ENCODE assay signal across 9 mouse cellular contexts in genomic region chr3:97654901-97655300, GRCm38 (mm10). TPM values are rescaled to one million over a fixed set of nuclear protein-coding genes. Genes with fewer than 3 reads are reported as not detected.
DNase-seq lines count a peak whose midpoint lies in the region; ATAC-seq and TF ChIP-seq lines count a peak whose summit lies in the region.
"Had no signal": no experiment of that assay in that cellular context is flagged by ENCODE, and none has a peak within 500 bp of the region (broad histone marks: within the 10 kb centered on the region; RNA-seq: fewer than 3 reads in every experiment).

No protein-coding gene starts in this region.

- peak; percentile 60 for DNase-seq in CD4-positive, CD25-positive, alpha-beta regulatory T cell, adult 2 months (ENCODE audit: low read depth, low spot score)
- DNase-seq in left cerebral cortex, adult 2 months (ENCODE audit: extremely low spot score in 1 of 2, low spot score in 2 of 2), result no peak
- no peak for DNase-seq in left cerebral cortex, adult 18-20 months (ENCODE audit: low spot score in 2 of 2)
- DNase-seq in c-Kit-positive CD71-positive TER-119-negative erythroid progenitor cells, embryonic 14.5 days (ENCODE audit: low read depth), result peak; percentile 11
- peak; percentile 46 for DNase-seq in stomach, postnatal 0 days (ENCODE audit: low spot score)
- DNase-seq in embryo, embryonic 11 days, result no peak
- no peak for DNase-seq in layer of hippocampus, postnatal 14 days (ENCODE audit: low spot score in 2 of 2)

- no peak for ATAC-seq in CD4-positive, CD25-positive, alpha-beta regulatory T cell, adult 4 months
- no peak for ATAC-seq in stomach, postnatal 0 days (ENCODE audit: low FRiP score, low TSS enrichment)

- H3K27me3 ChIP-seq in stomach, postnatal 0 days (ENCODE audit: control insufficient read depth, insufficient read depth, low read length), result no peaks in the 10 kb centered on the region
- H3K27me3 ChIP-seq: limb, embryonic 13.5 days had no signal

- H3K36me3 ChIP-seq in stomach, postnatal 0 days (ENCODE audit: control insufficient read depth, insufficient read depth, low read length), result no peaks in the 10 kb centered on the region
- H3K36me3 ChIP-seq: limb, embryonic 13.5 days had no signal

- H3K4me1 ChIP-seq in stomach, postnatal 0 days (replicated peaks; ENCODE audit: control insufficient read depth, insufficient read depth), result 0 out of 2 replicates have a peak, but pooled peaks cover 2% of the 10 kb centered on the region

- H3K9me3 ChIP-seq in stomach, postnatal 0 days (ENCODE audit: control insufficient read depth, low read length), result no peaks in the 10 kb centered on the region
- H3K9me3 ChIP-seq: limb, embryonic 13.5 days had no signal

- H3K4me3 ChIP-seq in left cerebral cortex, adult 2 months, result no peak overlapping the region
- no peak overlapping the region for H3K4me3 ChIP-seq in stomach, postnatal 0 days (ENCODE audit: low read depth, low read length)
- H3K4me3 ChIP-seq: limb, embryonic 13.5 days had no signal

- H3K4me2 ChIP-seq in stomach, postnatal 0 days (replicated peaks; ENCODE audit: low read depth), result no peak overlapping the region
- H3K4me2 ChIP-seq: limb, embryonic 13.5 days had no signal

- TF ChIP-seq CTCF in left cerebral cortex, adult 2 months (IDR thresholded peaks at IDR 0.05), result peak; percentile 46
- TF ChIP-seq CTCF in stomach, postnatal 0 days (IDR thresholded peaks at IDR 0.05; ENCODE audit: low read depth), result peak; percentile 69

- TF ChIP-seq EP300 in stomach, postnatal 0 days (optimal IDR thresholded peaks at IDR 0.05), result no peak

- no peak overlapping the region for H3K27ac ChIP-seq in left cerebral cortex, adult 2 months
- no peak overlapping the region for H3K27ac ChIP-seq in stomach, postnatal 0 days (replicated peaks)
- H3K27ac ChIP-seq: limb, embryonic 13.5 days had no signal

- no peak overlapping the region for H3K9ac ChIP-seq in stomach, postnatal 0 days (ENCODE audit: low read length)
- H3K9ac ChIP-seq: limb, embryonic 13.5 days had no signal

- WGBS in stomach, postnatal 0 days, result 85% methylated on average over 8 of the region's 8 CpGs

- intact Hi-C loops in left cerebral cortex, adult 2 months (cut with DNase I), result no loop called here

RNA-seq across cellular contexts. Expression of gene Prkab2, which starts 3.1 kb away (rescaled TPM):
- polyA plus RNA-seq in CD4-positive, CD25-positive, alpha-beta regulatory T cell, adult 4 months (2017; shearing (Covaris generic)), result 1 to 10 TPM; 2.5 to 2.9 TPM
- 10 to 100 TPM; 30.0 to 32.8 TPM for total RNA-seq in left cerebral cortex, adult 2 months (2021)
- total RNA-seq in left cerebral cortex, adult 18-20 months (2021), result 10 to 100 TPM; 30.5 to 30.9 TPM
- 4.8 and 5.6 TPM in 2 replicates for polyA plus RNA-seq in stomach, postnatal 0 days (2015; fragmentation: Nextera tagmentation; extraction: Ambion mirVana)
- 10 to 100 TPM; 36.5 to 38.2 TPM for total RNA-seq in layer of hippocampus, postnatal 14 days (2021)

RNA-seq across cellular contexts. Expression of gene Gm17651, which starts 19.6 kb away (rescaled TPM):
- not detected for polyA plus RNA-seq in CD4-positive, CD25-positive, alpha-beta regulatory T cell, adult 4 months (2017; shearing (Covaris generic))
- total RNA-seq in left cerebral cortex, adult 2 months (2021), result not detected
- not detected for total RNA-seq in left cerebral cortex, adult 18-20 months (2021)
- not detected in 2 replicates for polyA plus RNA-seq in stomach, postnatal 0 days (2015; fragmentation: Nextera tagmentation; extraction: Ambion mirVana)
- total RNA-seq in layer of hippocampus, postnatal 14 days (2021), result not detected
- polyA plus RNA-seq: limb, embryonic 13.5 days had no signal

RNA-seq across cellular contexts. Expression of gene Fmo5, which starts 26.3 kb away (rescaled TPM):
- polyA plus RNA-seq in CD4-positive, CD25-positive, alpha-beta regulatory T cell, adult 4 months (2017; shearing (Covaris generic)), result 10 to 100 TPM; 13.4 to 14.9 TPM
- 1 to 10 TPM; 3.8 to 4.3 TPM for total RNA-seq in left cerebral cortex, adult 2 months (2021)
- 1 to 10 TPM; 4.5 to 4.8 TPM for total RNA-seq in left cerebral cortex, adult 18-20 months (2021)
- 26.4 and 31.8 TPM in 2 replicates for polyA plus RNA-seq in stomach, postnatal 0 days (2015; fragmentation: Nextera tagmentation; extraction: Ambion mirVana)
- total RNA-seq in layer of hippocampus, postnatal 14 days (2021), result 1 to 10 TPM; 2.0 to 3.1 TPM

RNA-seq across cellular contexts. Expression of gene Chd1l, which starts 44.9 kb away (rescaled TPM):
- 10 to 100 TPM; 24.9 to 38.2 TPM for polyA plus RNA-seq in CD4-positive, CD25-positive, alpha-beta regulatory T cell, adult 4 months (2017; shearing (Covaris generic))
- total RNA-seq in left cerebral cortex, adult 2 months (2021), result 10 to 100 TPM in 1 of 2 experiments, 1 to 10 TPM in 1; 9.6 to 10.6 TPM
- total RNA-seq in left cerebral cortex, adult 18-20 months (2021), result 1 to 10 TPM; 8.2 to 8.9 TPM
- polyA plus RNA-seq in stomach, postnatal 0 days (2015; fragmentation: Nextera tagmentation; extraction: Ambion mirVana), result 8.9 and 9.7 TPM in 2 replicates
- total RNA-seq in layer of hippocampus, postnatal 14 days (2021), result 10 to 100 TPM in 1 of 2 experiments, 1 to 10 TPM in 1; 8.7 to 11.8 TPM

Comparison
In these comparisons a context has a peak if more than half of its experiments do, and no peak if none do; other contexts are left out.
1. DNase-seq: peak in CD4-positive, CD25-positive, alpha-beta regulatory T cell, adult 2 months (single experiment), c-Kit-positive CD71-positive TER-119-negative erythroid progenitor cells, embryonic 14.5 days (single experiment) and stomach, postnatal 0 days (single experiment); none in left cerebral cortex, adult 2 months (0 of 2), left cerebral cortex, adult 18-20 months (0 of 2), embryo, embryonic 11 days (single experiment) and layer of hippocampus, postnatal 14 days (0 of 2).